Mouse (Mus musculus): ENCODE data around the gene Rela.

DNA sequence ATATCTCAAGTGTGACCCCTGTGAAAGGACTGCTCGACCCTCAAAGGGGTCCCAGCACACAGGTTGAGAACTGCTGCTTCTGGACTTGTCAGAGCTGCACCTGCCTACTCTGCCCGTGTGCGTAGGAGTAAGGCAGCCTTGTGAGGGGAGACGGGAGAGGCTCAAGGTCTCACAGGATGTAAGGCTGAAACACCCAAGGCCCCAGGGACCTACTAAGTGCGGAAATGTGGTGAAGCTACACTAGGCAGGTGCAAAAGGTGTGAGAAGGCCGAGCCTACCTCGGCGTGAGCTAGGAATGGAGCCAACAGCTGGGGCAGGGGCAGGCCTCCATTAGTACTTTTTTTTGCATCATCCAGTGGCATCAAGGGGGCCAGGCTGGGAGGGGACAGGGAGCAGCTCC is 25.0 kb downstream of the Rela start:
- TF ChIP-seq CTCF (conservative IDR thresholded peaks at IDR 0.05; ENCODE audit: low read length), result no peak
- no peak for TF ChIP-seq POU5F1 (IDR thresholded peaks at IDR 0.05; ENCODE audit: borderline replicate concordance, low read length)

Measured in E14TG2a.4 (cell line).